13 mouse cellular contexts compared by ENCODE assay signal in the genomic region with DNA sequence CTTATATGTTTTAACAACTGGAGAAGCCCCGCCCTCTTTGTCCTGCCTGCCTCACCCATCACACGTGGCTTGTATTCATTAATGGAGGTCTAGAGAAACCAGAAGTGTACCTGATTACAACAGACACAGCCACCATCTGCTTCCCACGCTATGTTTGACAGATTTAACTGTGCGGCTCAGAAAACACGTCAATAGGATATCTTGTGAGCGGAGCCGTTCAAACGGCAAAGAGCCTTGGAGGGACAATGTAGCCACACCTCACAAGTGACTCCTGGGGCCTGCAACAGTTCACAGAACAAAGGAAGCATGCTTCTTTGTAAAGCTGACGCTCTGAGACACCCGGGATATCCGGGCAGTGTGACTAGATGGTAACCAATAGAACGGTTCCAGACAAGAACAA.
DNase-seq lines count a peak whose midpoint lies in the region; ATAC-seq and TF ChIP-seq lines count a peak whose summit lies in the region.
"Had no signal": no experiment of that assay in that cellular context is flagged by ENCODE, and none has a peak within 500 bp of the region (broad histone marks: within the 10 kb centered on the region; RNA-seq: fewer than 3 reads in every experiment).

No protein-coding gene starts in this region.

- H3K4me1 ChIP-seq in E14TG2a.4 (replicated peaks; ENCODE audit: low read depth, low read length), result peaks cover 61% of the 10 kb centered on the region
- H3K4me1 ChIP-seq in hindbrain, embryonic 10.5 days (replicated peaks), result peaks cover 15% of the 10 kb centered on the region
- H3K4me1 ChIP-seq in midbrain, embryonic 13.5 days (replicated peaks), result peaks cover 9% of the 10 kb centered on the region

- no peak overlapping the region for H3K9ac ChIP-seq in midbrain, embryonic 13.5 days (replicated peaks)

- no peaks in the 10 kb centered on the region; the same call in 1 of the 2 replicates for H3K27me3 ChIP-seq in E14TG2a.4 (ENCODE audit: insufficient read depth, low read length)
- no peaks in the 10 kb centered on the region for H3K27me3 ChIP-seq in hindbrain, embryonic 10.5 days (ENCODE audit: insufficient read depth, poor library complexity, severe bottlenecking)
- H3K27me3 ChIP-seq in midbrain, embryonic 13.5 days, result no peaks in the 10 kb centered on the region
- H3K27me3 ChIP-seq: limb, embryonic 13.5 days had no signal

- H3K36me3 ChIP-seq in E14TG2a.4 (ENCODE audit: insufficient read depth, low read length), result no peaks in the 10 kb centered on the region; the same call in 1 of the 2 replicates
- no peaks in the 10 kb centered on the region for H3K36me3 ChIP-seq in hindbrain, embryonic 10.5 days
- no peaks in the 10 kb centered on the region for H3K36me3 ChIP-seq in midbrain, embryonic 13.5 days
- H3K36me3 ChIP-seq: G1E; limb, embryonic 13.5 days had no signal

- peak overlapping the region; percentile 22; the same call in 1 of the 2 replicates for H3K4me2 ChIP-seq in midbrain, embryonic 13.5 days (replicated peaks)
- H3K4me2 ChIP-seq: limb, embryonic 13.5 days had no signal

- peak overlapping the region; percentile 17; the same call in 1 of the 2 replicates for H3K4me3 ChIP-seq in E14TG2a.4 (replicated peaks; ENCODE audit: low read length)
- H3K4me3 ChIP-seq in hindbrain, embryonic 10.5 days, result no peak overlapping the region
- no peak overlapping the region for H3K4me3 ChIP-seq in midbrain, embryonic 13.5 days (replicated peaks)
- H3K4me3 ChIP-seq: limb, embryonic 13.5 days had no signal

- no peaks in the 10 kb centered on the region for H3K9me3 ChIP-seq in E14TG2a.4 (ENCODE audit: low read length)
- H3K9me3 ChIP-seq in hindbrain, embryonic 10.5 days, result no peaks in the 10 kb centered on the region
- H3K9me3 ChIP-seq in midbrain, embryonic 13.5 days, result no peaks in the 10 kb centered on the region
- H3K9me3 ChIP-seq: limb, embryonic 13.5 days had no signal

- WGBS in hindbrain, embryonic 10.5 days, result 34% methylated on average over 12 of the region's 12 CpGs
- WGBS in midbrain, embryonic 13.5 days, result 11% methylated on average over 12 of the region's 12 CpGs

- peak; percentile 25 for DNase-seq in ES-CJ7 (ENCODE audit: low read depth, low spot score)
- DNase-seq in hindbrain, embryonic 10.5 days (ENCODE audit: low spot score), result peak; percentile 25
- DNase-seq in cerebellum, adult 8-10 months, result no peak
- no peak for DNase-seq in spleen, postnatal 36 days (ENCODE audit: low spot score in 2 of 2)
- no peak for DNase-seq in gastrocnemius, postnatal 36 days
- DNase-seq: adrenal gland, postnatal 10 days; cerebellum, postnatal 14 days; thymus, postnatal 14 days had no signal

- intact Hi-C loops in gastrocnemius, postnatal 36 days (cut with DNase I), result no loop called here

- ATAC-seq in midbrain, embryonic 13.5 days, result peak; percentile 85
- ATAC-seq: lung, postnatal 0 days had no signal

- TF ChIP-seq CTCF in E14TG2a.4 (conservative IDR thresholded peaks at IDR 0.05; ENCODE audit: low read length), result no peak

- peak overlapping the region; percentile 81 for H3K27ac ChIP-seq in hindbrain, embryonic 10.5 days
- H3K27ac ChIP-seq in midbrain, embryonic 13.5 days, result peak overlapping the region; percentile 66
- H3K27ac ChIP-seq: limb, embryonic 13.5 days had no signal

Comparison
In these comparisons a context has a peak if more than half of its experiments do, and no peak if none do; other contexts are left out.
1. DNase-seq: peak in ES-CJ7 (single experiment) and hindbrain, embryonic 10.5 days (single experiment); none in cerebellum, adult 8-10 months (single experiment), spleen, postnatal 36 days (0 of 2) and gastrocnemius, postnatal 36 days (0 of 2).